Comparison of ENCODE assay signal across 23 mouse cellular contexts in the genomic region with DNA sequence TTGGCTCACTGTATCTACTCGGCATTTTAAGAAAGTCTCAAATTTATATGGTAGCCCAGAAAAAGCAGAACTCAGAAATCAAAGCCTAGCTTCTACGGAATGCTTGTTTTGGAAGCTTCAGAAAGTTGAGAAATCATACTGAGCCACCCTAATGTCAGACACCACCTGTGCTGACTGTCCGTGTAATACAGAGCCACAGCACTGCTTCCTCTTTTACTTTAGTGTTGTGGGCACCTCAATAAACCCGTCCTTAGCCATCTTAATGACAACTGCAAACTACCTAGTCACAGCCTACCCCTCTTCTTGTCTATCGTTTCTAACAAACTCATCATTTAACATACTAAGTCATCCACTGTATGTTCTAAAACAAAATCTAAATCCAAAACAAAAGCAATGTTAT. TPM values are rescaled to one million over a fixed set of nuclear protein-coding genes. Genes with fewer than 3 reads are reported as not detected.
DNase-seq lines count a peak whose midpoint lies in the region; ATAC-seq and TF ChIP-seq lines count a peak whose summit lies in the region.
"Had no signal": no experiment of that assay in that cellular context is flagged by ENCODE, and none has a peak within 500 bp of the region (broad histone marks: within the 10 kb centered on the region; RNA-seq: fewer than 3 reads in every experiment).

No protein-coding gene starts in this region.

- 83% methylated on average over 5 of the region's 5 CpGs for WGBS in heart, embryonic 13.5 days
- 83% methylated on average over 5 of the region's 5 CpGs for WGBS in heart, embryonic 10.5 days
- WGBS in liver, embryonic 12.5 days (ENCODE audit: insufficient replicate concordance) = 54% methylated on average over 5 of the region's 5 CpGs
- WGBS in midbrain, postnatal 0 days = 91% methylated on average over 5 of the region's 5 CpGs
- WGBS in forebrain, postnatal 0 days = 93% methylated on average over 5 of the region's 5 CpGs

- TF ChIP-seq CTCF in midbrain, postnatal 0 days (IDR thresholded peaks at IDR 0.05) = no peak
- TF ChIP-seq CTCF in forebrain, postnatal 0 days (IDR thresholded peaks at IDR 0.05; ENCODE audit: low read depth) = no peak

- peaks cover 38% of the 10 kb centered on the region for H3K4me1 ChIP-seq in heart, embryonic 13.5 days
- peaks cover 27% of the 10 kb centered on the region for H3K4me1 ChIP-seq in heart, embryonic 10.5 days
- peaks cover 40% of the 10 kb centered on the region for H3K4me1 ChIP-seq in liver, embryonic 12.5 days
- peaks cover 30% of the 10 kb centered on the region for H3K4me1 ChIP-seq in megakaryocyte, embryonic 14.5 days
- H3K4me1 ChIP-seq in midbrain, postnatal 0 days (ENCODE audit: insufficient read depth, low read length) = peaks cover 13% of the 10 kb centered on the region; the same call in 1 of the 2 replicates
- H3K4me1 ChIP-seq in forebrain, postnatal 0 days (ENCODE audit: insufficient read depth) = peaks cover 17% of the 10 kb centered on the region

- no peak overlapping the region for H3K4me3 ChIP-seq in heart, embryonic 13.5 days
- H3K4me3 ChIP-seq in heart, embryonic 10.5 days = no peak overlapping the region
- no peak overlapping the region for H3K4me3 ChIP-seq in liver, embryonic 12.5 days
- peak overlapping the region; percentile 42 for H3K4me3 ChIP-seq in megakaryocyte, embryonic 14.5 days (replicated peaks)
- H3K4me3 ChIP-seq in midbrain, postnatal 0 days (ENCODE audit: low read depth, low read length) = no peak overlapping the region
- no peak overlapping the region for H3K4me3 ChIP-seq in forebrain, postnatal 0 days (ENCODE audit: low read depth, low read length)
- H3K4me3 ChIP-seq: embryonic facial prominence, embryonic 15.5 days; limb, embryonic 12.5 days; midbrain, embryonic 12.5 days; neural tube, embryonic 12.5 days had no signal

- no peaks in the 10 kb centered on the region for H3K9me3 ChIP-seq in heart, embryonic 13.5 days
- no peaks in the 10 kb centered on the region for H3K9me3 ChIP-seq in heart, embryonic 10.5 days
- no peaks in the 10 kb centered on the region for H3K9me3 ChIP-seq in liver, embryonic 12.5 days (replicated peaks)
- no peaks in the 10 kb centered on the region for H3K9me3 ChIP-seq in megakaryocyte, embryonic 14.5 days
- no peaks in the 10 kb centered on the region for H3K9me3 ChIP-seq in midbrain, postnatal 0 days (ENCODE audit: low read length)
- no peaks in the 10 kb centered on the region for H3K9me3 ChIP-seq in forebrain, postnatal 0 days (ENCODE audit: low read length)
- H3K9me3 ChIP-seq: embryonic facial prominence, embryonic 15.5 days; limb, embryonic 12.5 days; midbrain, embryonic 12.5 days; neural tube, embryonic 12.5 days had no signal

- H3K9ac ChIP-seq in heart, embryonic 13.5 days = no peak overlapping the region
- no peak overlapping the region for H3K9ac ChIP-seq in liver, embryonic 12.5 days
- no peak overlapping the region for H3K9ac ChIP-seq in midbrain, postnatal 0 days (replicated peaks; ENCODE audit: low read length, poor library complexity, severe bottlenecking)
- no peak overlapping the region for H3K9ac ChIP-seq in forebrain, postnatal 0 days
- H3K9ac ChIP-seq: embryonic facial prominence, embryonic 15.5 days; hindbrain, embryonic 14.5 days; limb, embryonic 12.5 days; lung, embryonic 14.5 days; midbrain, embryonic 12.5 days; neural tube, embryonic 12.5 days had no signal

- no peaks in the 10 kb centered on the region for H3K27me3 ChIP-seq in heart, embryonic 13.5 days (replicated peaks)
- H3K27me3 ChIP-seq in heart, embryonic 10.5 days (ENCODE audit: insufficient read depth, poor library complexity, severe bottlenecking) = no peaks in the 10 kb centered on the region
- H3K27me3 ChIP-seq in liver, embryonic 12.5 days (replicated peaks) = no peaks in the 10 kb centered on the region
- no peaks in the 10 kb centered on the region for H3K27me3 ChIP-seq in megakaryocyte, embryonic 14.5 days (replicated peaks)
- H3K27me3 ChIP-seq in midbrain, postnatal 0 days (ENCODE audit: insufficient read depth, low read length) = no peaks in the 10 kb centered on the region
- no peaks in the 10 kb centered on the region for H3K27me3 ChIP-seq in forebrain, postnatal 0 days (ENCODE audit: insufficient read depth, low read length)
- H3K27me3 ChIP-seq: embryonic facial prominence, embryonic 15.5 days; limb, embryonic 12.5 days; midbrain, embryonic 12.5 days; neural tube, embryonic 12.5 days had no signal

- no peak for ATAC-seq in heart, embryonic 13.5 days (ENCODE audit: extremely low read depth, insufficient number of reproducible peaks, low FRiP score, low TSS enrichment)
- ATAC-seq in liver, embryonic 12.5 days = no peak
- no peak for ATAC-seq in midbrain, postnatal 0 days (ENCODE audit: low FRiP score)
- ATAC-seq in forebrain, postnatal 0 days = no peak

- DNase-seq in heart, embryonic 10.5 days (ENCODE audit: low spot score) = no peak
- peak; percentile 72 for DNase-seq in A20 (ENCODE audit: low read depth, low spot score)
- DNase-seq in midbrain, postnatal 0 days (ENCODE audit: low spot score) = no peak
- no peak for DNase-seq in forebrain, postnatal 0 days
- DNase-seq in adrenal gland, postnatal 25 days = no peak
- DNase-seq: adrenal gland, adult 8-10 months; cerebellum, adult 11 months; cerebellum, postnatal 25 days; heart, adult 18-20 months; kidney, adult 9 months; kidney, postnatal 25 days; lung, embryonic 14.5 days; lung, postnatal 4 days; right cerebral cortex, adult 18-20 months; thymus, postnatal 36 days had no signal

- no peak overlapping the region for H3K27ac ChIP-seq in heart, embryonic 13.5 days (replicated peaks)
- H3K27ac ChIP-seq in heart, embryonic 10.5 days = no peak overlapping the region
- H3K27ac ChIP-seq in liver, embryonic 12.5 days = no peak overlapping the region
- H3K27ac ChIP-seq in midbrain, postnatal 0 days (ENCODE audit: low read depth, low read length) = no peak overlapping the region
- H3K27ac ChIP-seq in forebrain, postnatal 0 days (ENCODE audit: low read depth, low read length) = no peak overlapping the region
- H3K27ac ChIP-seq: embryonic facial prominence, embryonic 15.5 days; hindbrain, embryonic 14.5 days; limb, embryonic 12.5 days; midbrain, embryonic 12.5 days; neural tube, embryonic 12.5 days had no signal

- H3K36me3 ChIP-seq in heart, embryonic 13.5 days = peaks cover 56% of the 10 kb centered on the region
- H3K36me3 ChIP-seq in heart, embryonic 10.5 days = peaks cover 39% of the 10 kb centered on the region
- peaks cover 61% of the 10 kb centered on the region for H3K36me3 ChIP-seq in liver, embryonic 12.5 days
- peaks cover 64% of the 10 kb centered on the region for H3K36me3 ChIP-seq in megakaryocyte, embryonic 14.5 days (replicated peaks; ENCODE audit: low read length)
- H3K36me3 ChIP-seq in midbrain, postnatal 0 days (ENCODE audit: insufficient read depth, low read length) = peaks cover 7% of the 10 kb centered on the region; the same call in 1 of the 2 replicates
- H3K36me3 ChIP-seq in forebrain, postnatal 0 days (ENCODE audit: insufficient read depth) = peaks cover 25% of the 10 kb centered on the region; the same call in 1 of the 2 replicates

- H3K4me2 ChIP-seq in heart, embryonic 13.5 days = peak overlapping the region; percentile 99
- H3K4me2 ChIP-seq in liver, embryonic 12.5 days = peak overlapping the region; percentile 90; the same call in 1 of the 2 replicates
- no peak overlapping the region for H3K4me2 ChIP-seq in midbrain, postnatal 0 days (ENCODE audit: low read depth, low read length, poor library complexity, severe bottlenecking)
- H3K4me2 ChIP-seq in forebrain, postnatal 0 days (ENCODE audit: low read depth) = no peak overlapping the region
- H3K4me2 ChIP-seq: embryonic facial prominence, embryonic 15.5 days; hindbrain, embryonic 14.5 days; limb, embryonic 12.5 days; lung, embryonic 14.5 days; midbrain, embryonic 12.5 days; neural tube, embryonic 12.5 days had no signal

RNA-seq across cellular contexts. Expression of gene Usp38, which starts 4.3 kb away (rescaled TPM):
- polyA plus RNA-seq in heart, embryonic 13.5 days (2015; fragmentation: Nextera tagmentation; extraction: Ambion mirVana) = 13.3 and 13.7 TPM in 2 replicates
- polyA plus RNA-seq in heart, embryonic 10.5 days (2016; fragmentation: Nextera tagmentation; extraction: Ambion mirVana) = 19.5 and 21.7 TPM in 2 replicates
- 19.3 and 20.7 TPM in 2 replicates for polyA plus RNA-seq in liver, embryonic 12.5 days (2016; fragmentation: Nextera tagmentation; extraction: Ambion mirVana)
- polyA plus RNA-seq in megakaryocyte, embryonic 14.5 days (2012; ENCODE audit: insufficient read depth, low replicate concordance) = 6.3 and 7.1 TPM in 2 replicates
- 30.4 and 38.7 TPM in 2 replicates for total RNA-seq in midbrain, postnatal 0 days (2014; rRNA removed)
- 14.8 and 17.9 TPM in 2 replicates for polyA plus RNA-seq in midbrain, postnatal 0 days (2015; fragmentation: Nextera tagmentation; extraction: Ambion mirVana)
- 36.6 and 40.3 TPM in 2 replicates for total RNA-seq in forebrain, postnatal 0 days (2014; rRNA removed)
- 16.4 and 18.4 TPM in 2 replicates for polyA plus RNA-seq in forebrain, postnatal 0 days (2015; fragmentation: Nextera tagmentation; extraction: Ambion mirVana)
- total RNA-seq in adrenal gland, postnatal 25 days (2021) = 22.5 and 24.7 TPM in 2 replicates

Comparison
In these comparisons a context has a peak if more than half of its experiments do, and no peak if none do; other contexts are left out.
1. H3K4me2 ChIP-seq: peak in heart, embryonic 13.5 days (single experiment) and liver, embryonic 12.5 days (single experiment); none in midbrain, postnatal 0 days (single experiment) and forebrain, postnatal 0 days (single experiment).